Mouse (Mus musculus): Measurements from ENCODE around the gene Hoxb9.

The Hoxb9 gene

DNA sequence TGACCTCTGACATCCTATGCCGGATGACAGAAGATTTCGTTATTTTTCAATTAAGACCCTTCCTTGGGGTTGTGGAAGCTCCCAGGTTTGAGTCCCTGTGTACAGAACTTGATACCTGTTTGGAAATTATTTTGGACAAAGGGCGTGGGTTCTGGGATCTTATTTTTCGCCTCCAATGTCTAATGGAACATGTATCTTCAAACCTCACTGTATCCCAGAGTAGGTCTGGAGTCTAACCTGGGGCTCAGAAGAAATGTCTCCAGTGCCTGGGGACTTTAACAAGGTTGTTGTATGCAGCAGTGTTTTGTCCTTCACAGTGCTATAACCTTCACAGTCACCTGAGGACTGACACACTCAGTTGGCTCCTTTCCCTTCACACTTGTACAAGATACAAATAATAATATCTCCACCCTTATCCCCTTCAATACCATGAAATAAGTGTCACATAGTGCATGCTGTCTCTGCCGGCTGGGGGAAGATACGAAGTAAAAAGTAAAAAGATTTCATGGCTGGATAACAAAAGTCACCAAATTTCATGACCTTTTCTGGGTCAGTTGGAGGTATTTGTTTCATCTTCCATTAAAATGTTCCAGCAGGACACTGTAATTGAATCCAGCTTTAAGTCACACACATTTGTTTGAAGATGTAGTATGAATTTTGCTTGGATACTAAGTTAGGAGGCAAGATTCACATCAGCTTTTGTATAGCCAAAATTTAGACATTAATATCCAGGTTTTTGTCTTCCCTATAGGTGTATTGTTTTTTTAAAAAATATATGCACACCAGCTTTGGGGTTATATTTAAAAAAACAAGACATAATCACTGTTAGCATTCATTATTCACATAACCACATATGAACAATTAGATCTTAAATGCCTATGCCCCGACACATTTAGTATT is 4.0 kb upstream of the Hoxb9 start:
- DNase-seq: no peak

GRCm38 (mm10) chr11:96268031-96268745 is 3.1 kb upstream of the Hoxb9 start:
- no peak for DNase-seq

DNA sequence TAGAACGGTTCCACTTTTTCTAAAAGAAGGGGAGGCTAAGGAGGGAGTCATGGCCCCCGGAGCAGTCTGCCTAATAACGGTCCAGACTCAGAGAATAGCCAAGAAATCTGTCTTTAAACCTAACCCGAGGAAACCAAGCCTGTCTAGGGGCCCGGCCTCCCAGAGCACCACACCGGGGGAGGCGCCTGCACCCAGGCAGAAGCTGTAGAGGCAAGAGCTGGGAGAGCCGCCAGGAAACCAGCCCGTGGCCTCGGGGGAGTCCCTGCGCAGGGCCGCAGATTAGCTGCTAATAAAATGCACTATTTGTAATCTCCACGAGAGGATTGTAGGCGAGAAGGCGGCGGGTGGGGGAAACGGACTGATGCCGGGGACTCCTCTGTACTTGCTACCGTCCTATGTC is 1.4 kb upstream of the Hoxb9 start:
- no peak for DNase-seq

GRCm38 (mm10) chr11:96271541-96272011 is 319 bp downstream of the Hoxb9 start:
- no peak for DNase-seq

DNA sequence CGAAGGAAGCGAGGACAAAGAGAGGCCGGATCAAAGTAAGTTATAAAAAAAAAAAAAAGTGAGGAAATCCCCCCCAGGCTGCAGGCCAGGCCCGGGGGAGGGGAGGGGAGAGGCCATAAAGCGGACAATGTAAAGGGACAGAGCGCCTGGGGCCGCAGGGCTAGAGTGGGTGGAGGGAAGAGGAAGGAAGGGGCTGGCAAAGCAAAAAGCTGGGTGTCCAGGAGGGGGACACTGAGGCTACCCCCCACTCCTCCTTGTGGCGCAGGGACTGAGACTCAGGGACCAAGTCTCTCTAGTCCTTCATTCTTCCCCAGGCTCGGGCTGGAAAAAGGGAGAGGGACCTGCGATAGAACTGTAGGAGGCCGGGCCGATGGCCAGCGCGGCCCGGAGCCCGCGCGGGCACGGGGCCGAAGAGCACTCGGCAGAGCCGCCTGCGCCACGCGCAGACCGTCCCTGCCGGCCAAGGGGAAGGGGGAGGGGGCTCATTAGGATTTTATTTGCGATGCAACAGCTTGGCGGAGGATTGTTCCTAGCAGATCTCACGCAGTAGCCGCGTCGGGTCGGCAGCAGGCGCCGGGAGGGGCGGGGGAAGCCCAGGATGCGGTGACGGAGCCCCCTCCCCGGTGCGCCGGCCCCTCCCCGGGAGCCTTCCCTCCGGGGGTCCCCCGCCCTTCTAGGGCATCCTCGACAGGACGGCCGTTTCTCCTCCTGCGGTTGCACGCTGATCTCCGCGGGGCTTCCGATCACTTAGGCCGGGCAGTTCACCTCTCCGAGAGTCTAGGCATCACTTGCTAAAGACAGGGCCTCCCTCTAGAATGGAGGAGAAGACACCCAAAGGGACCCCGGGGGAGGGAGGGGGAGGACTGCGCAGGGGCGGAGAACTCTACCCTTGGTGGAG is 1.0 kb downstream of the Hoxb9 start:
- no peak for DNase-seq

DNA sequence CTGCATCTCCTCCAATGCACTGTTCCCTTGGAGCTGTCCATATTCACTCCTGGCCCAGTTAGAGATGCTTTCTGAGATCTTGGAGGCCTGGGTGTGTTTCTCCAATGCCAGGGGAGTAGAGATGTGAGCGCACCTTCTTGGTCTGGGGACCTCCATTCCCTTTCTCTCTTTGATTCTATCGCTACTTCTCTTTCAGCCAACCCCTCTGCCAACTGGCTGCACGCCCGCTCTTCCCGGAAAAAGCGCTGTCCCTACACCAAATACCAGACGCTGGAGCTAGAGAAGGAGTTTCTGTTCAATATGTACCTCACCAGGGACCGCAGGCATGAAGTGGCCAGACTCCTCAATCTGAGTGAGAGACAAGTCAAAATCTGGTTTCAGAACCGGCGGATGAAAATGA is 3.2 kb downstream of the Hoxb9 start:
- DNase-seq: no peak

- no peak for DNase-seq
Measured at GRCm38 (mm10) chr11:96275896-96276295, 4.6 kb downstream of the Hoxb9 start.

GRCm38 (mm10) chr11:96277151-96278044 is 6.1 kb downstream of the Hoxb9 start:
- DNase-seq: no peak

DNA sequence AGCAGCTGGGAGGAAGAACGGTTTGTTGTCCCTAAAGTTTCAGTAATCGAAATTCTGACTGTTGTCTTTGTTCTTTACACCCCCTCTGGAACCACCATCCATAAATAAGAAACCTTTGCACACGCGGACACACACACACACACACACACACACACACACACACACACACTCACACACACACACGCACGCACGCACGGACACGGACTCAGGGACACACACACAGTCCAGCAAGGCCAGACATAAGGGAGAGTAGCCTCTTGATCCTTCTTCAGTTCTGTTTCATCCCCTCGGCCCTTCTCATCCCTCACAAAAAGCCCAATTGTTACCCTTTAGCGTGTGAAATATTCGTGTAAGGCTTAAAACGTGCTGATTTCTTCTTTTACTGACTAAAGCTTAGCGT is 7.1 kb downstream of the Hoxb9 start:
- DNase-seq: no peak

GRCm38 (mm10) chr11:96278773-96279172 is 7.5 kb downstream of the Hoxb9 start:
- peak; percentile 83 for DNase-seq

DNA sequence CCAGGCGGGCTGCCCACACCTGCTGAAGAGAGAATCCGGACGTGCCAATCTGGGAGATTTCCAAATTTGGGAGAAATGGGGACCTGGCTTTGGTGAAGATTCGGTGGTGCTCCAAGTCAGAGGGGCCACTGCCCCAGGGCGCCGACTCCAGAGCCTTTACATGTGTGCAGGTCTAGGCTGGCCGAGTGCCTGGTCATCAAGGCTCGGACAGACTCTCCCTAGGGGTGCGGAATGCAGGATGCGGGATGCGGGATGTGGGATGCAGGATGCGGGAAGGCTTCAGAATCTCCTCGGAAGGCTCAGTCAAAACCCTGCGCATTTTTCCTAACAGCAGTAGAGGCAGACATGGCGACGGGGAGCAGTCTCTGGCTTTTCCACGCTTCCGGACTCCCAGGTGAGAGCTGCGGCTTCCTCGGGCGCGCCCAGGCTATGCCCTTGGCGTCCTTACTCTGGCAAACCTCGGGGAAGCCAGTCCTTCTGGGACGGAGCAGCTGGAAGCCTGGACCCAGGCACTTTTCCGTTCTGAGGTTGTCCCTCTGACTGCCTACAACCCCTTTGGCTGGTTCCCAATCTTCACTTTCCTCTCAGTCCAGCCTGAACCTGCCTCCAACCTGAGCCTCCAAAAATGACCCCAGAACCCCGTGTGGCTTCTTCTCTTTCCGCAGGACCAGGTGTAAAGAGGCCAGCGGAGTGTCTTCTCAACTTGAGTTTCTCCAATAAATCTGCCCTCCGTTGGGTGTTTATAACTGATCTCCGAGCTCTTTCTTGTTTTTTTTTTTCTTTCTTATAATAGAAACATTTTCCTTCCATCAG is 8.4 kb downstream of the Hoxb9 start:
- DNase-seq: no peak

GRCm38 (mm10) chr11:96280399-96281378 is 9.4 kb downstream of the Hoxb9 start:
- DNase-seq: no peak

- DNase-seq: no peak
Measured at GRCm38 (mm10) chr11:96281396-96281795, 10.1 kb downstream of the Hoxb9 start.

GRCm38 (mm10) chr11:96281855-96282570 is 10.8 kb downstream of the Hoxb9 start, which contains the start of gene Hoxb8:
Hoxb8 (plus strand) TSS chr11:96281905.
- DNase-seq: no peak

DNA sequence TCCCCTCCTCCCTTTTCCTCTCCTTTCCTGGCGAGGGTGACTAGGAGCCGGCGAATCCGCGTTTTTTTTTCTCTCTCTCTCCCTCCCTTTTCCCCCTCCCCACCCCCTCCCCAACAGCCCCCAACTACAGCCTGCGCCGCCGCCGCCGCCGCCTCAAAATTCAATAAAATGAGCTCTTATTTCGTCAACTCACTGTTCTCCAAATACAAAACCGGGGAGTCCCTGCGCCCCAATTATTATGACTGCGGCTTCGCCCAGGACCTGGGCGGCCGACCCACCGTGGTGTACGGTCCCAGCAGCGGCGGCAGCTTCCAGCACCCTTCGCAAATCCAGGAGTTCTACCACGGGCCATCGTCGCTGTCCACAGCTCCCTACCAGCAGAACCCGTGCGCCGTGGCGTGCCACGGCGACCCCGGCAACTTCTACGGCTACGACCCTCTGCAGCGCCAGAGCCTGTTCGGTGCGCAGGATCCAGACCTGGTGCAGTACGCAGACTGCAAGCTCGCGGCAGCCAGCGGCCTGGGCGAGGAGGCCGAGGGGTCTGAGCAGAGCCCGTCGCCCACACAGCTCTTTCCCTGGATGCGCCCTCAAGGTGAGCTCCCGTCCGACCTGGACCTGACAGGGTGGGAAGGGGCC is 11.7 kb downstream of the Hoxb9 start:
- DNase-seq: no peak

DNA sequence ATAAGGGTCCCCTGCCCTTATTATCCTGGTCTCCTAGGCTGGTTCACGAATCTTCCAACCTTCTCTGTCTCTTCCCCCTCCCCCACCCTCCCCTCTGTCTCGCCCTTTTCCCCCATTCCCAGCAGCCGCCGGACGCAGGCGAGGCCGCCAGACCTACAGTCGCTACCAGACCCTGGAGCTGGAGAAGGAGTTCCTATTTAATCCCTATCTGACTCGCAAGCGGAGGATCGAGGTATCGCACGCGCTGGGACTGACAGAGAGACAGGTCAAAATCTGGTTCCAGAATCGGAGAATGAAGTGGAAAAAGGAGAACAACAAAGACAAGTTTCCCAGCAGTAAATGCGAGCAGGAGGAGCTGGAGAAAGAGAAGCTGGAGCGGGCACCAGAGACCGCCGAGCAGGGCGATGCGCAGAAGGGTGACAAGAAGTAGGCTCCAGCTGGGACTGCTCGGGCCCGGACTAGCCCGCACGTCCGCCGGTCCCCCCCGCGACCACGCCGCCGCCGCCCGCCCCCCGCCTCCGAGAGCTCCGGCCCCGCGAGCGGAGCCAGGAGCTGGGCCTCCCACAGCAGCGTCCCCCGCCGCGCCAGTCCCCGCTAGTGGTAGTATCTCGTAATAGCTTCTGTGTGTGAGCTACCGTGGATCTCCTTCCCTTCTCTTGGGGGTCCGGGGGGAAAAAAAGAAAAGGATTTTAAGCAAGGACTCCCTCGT is 12.9 kb downstream of the Hoxb9 start:
- DNase-seq: no peak

Data from thymus, postnatal 25 days (tissue).